Mouse (Mus musculus) gastrocnemius, postnatal 10 days (tissue): ENCODE measurements around the gene Sult6b1. TPM values are rescaled to one million over a fixed set of nuclear protein-coding genes. Genes with fewer than 3 reads are reported as not detected.
A peak's percentile ranks its signal among the peaks of the same experiment; 100 is the strongest.

ENCODE experiments used
- DNase-seq: peaks from one replicate; pipeline ENCODE4 v3.0.0; 2021; ENCODE audit warnings: mixed read lengths
- long read RNA-seq, 2 experiments: library from polyadenylated mRNA; stranded (forward); transcript quantifications; one replicate each; pipeline ENCODE4 v2.0.0; 2021
- total RNA-seq, 2 experiments: library from RNA; stranded (reverse); gene quantifications; 2 replicates each; pipeline ENCODE4 v1.2.3; 2021

Gene Sult6b1
- not detected for total RNA-seq
- long read RNA-seq, experiment 1: 0 reads
- long read RNA-seq, experiment 2: 0 reads

DNA sequence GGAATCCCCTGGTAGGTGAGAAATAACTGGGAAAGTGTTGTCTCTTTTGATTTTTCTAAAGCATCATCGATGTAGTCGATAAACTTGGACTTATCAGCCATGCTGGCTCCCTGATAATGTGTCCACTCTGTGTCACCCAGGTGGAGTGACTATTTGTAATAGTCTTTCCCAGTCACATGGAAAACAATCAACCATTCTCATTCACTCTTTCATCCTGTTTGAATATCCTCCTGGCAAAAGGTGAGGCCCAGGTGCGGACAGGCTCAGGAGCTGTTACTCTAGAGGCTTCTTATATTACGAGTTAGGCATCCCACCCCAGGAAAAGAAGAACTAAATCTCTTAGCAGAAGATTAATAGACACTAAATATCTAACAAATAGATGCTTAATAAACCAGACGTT, at the start of gene Sult6b1:
Sult6b1 (minus strand) TSS at position 101 of the 400 bp plus-strand sequence.
- no peak for DNase-seq

DNA sequence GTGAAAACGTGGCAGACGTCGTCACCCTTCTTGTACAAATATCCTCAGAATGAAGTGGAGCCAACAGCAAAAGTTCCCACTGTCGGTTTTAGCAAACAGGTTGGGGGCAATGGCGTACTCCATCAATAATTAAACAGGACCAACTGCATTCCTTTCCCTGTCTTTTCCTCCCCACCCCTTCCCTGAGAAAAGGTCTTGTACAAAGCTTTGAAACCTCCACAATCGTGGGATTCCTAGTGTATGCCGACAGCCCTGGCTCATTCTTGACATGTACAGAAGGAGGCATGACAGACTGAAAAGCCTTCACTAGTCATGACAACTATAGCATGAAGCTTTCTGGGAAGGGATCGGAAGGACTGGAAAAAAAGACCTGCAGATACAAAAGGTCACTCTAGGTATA, 46.4 kb upstream of the Sult6b1 start:
- DNase-seq: no peak

DNA sequence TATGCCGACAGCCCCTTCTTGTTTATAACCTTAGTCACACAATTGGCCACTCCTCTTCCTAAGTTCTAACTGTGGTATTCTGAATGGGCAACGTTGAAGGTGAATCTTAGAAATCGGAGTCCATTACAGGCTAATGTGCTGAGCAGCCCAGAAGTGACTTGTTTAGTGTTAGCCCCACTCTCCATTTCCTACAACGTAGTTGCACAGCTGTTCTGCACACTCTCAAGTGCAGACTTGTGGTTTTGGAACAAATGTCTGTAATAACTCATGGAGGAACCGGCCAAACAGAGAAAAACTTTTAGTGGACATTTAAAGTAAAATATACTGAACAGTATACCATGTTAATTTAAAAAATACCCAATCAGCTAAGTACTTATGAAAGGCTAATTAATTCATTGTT, 45.3 kb upstream of the Sult6b1 start:
- no peak for DNase-seq

DNA sequence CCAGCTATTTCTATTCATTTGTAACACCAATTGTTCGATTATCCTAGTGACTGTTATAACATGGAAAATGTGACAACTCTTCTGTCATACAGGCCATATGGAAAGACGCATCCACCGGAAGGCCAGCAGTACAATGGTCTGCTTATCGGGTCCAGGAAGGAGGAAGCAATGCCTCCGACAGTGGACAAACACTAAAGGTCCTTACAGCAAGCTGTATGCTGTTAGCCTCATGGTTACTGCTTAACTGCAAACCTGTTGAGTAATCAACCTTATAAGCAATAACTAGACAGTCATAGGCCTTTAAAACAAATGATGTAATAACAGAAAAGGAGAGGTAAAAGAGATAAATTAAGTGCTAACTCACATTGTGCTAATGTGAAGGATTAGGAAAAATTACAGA, 44.4 kb upstream of the Sult6b1 start:
- no peak for DNase-seq

DNA sequence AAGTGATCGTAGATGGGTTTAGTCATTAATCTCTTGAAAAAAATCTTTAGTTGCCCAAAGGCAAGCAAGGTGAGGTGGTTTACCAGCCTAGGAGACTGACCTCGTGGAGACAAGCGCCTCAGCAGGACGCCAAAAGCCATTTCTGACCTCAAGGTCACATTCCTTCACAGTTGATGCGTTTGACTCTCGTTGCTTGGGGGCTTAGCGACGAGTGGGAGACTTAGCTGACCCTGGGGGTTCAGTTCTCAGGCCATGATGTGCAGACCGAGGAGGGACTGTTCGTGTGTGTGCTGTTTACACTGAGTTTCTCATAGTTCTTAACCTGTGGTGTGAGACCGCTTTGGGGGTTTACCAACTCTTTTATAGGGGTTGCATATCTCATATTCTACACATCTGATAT, 35.8 kb upstream of the Sult6b1 start:
- no peak for DNase-seq

DNA sequence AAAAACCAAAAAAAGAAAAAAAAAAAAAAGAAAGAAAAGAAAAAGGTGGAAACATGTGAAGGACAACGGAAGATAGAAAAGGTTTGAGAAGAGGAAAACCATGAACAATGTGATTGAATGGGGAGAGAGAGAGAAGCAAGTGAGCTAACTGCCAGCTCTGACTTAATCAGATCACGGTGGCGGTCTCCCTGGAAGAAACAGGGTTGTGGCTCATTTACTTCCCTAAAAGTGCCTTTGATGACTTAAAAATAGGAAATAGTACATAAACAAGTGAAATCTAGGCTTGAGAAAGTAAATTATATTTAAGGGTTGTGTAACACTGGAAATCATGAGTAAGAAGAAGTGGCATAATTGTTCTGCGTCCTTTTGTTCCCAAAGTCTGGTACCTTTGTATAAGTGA, 32.1 kb upstream of the Sult6b1 start:
- DNase-seq: no peak

DNA sequence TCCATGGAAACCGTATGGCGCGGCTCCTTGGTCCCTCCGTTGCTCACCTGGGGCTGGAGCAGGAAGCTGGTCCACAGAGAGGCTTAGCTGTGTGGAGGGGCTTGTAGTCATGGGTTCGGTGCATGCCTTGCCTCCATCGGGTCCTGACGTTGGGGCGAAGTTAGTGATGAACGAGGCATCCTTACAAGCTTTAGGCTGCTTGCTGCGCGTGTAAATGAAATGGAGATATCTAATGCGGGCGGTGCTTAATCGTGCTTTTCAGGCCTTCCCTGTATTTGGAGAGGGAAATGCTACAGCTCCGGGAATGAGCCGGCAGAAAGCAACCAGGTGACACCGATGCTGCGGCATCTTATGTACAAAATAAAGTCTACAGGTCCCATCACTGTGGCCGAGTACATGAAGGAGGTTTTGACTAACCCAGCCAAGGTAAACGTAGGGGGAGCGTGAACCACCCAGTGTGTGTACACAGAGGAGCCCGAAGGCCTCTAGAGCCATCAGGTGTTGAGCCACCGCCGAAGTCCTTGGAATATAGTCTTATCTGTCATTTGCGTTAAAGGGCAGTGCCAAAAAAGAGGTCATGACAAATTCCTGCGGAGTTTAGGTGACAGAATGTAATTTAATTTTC, 30.5 kb upstream of the Sult6b1 start:
- no peak for DNase-seq

DNA sequence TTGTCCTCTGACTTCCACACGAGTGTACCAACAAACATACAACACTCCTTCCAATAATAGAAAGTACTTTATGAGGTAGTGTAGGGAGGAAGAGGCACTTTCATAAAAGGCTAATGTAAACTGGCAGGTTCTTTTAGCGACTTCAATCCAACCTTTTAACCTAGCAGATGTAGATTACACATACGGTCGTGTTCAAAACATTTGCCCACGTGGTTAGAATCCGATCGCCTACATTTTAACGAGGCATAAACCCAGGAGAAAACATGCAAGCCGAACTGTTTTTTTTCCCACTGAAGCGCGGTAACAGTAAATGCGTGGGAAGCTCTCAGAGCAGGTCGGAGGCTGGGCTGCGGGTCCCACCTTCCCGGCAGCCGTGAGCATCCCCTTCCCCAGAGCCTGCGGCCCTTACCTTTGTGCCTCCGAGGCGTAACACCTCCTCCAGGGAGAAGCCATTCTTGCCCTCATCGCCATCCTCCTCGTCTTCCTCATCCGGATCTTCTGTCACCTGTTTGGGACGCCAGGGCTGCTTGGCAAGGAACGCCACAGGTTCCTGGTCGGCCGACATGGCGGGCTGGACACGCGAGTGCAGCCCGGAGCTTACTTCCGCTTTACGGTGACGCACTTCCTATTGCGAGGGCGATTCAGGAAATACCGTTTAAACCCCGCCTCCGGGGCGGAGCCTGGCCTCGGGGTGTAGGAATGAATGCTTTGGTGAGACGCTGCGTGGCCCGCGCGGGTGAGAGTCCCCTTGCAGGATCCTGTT, 29.9 kb upstream of the Sult6b1 start, which contains the start of the genes Cebpz and Ndufaf7:
Cebpz (minus strand) TSS at position 601 of the 763 bp plus-strand sequence.
Ndufaf7 (plus strand) TSS at position 671 of the 763 bp plus-strand sequence.
- peak; percentile 96 for DNase-seq

DNA sequence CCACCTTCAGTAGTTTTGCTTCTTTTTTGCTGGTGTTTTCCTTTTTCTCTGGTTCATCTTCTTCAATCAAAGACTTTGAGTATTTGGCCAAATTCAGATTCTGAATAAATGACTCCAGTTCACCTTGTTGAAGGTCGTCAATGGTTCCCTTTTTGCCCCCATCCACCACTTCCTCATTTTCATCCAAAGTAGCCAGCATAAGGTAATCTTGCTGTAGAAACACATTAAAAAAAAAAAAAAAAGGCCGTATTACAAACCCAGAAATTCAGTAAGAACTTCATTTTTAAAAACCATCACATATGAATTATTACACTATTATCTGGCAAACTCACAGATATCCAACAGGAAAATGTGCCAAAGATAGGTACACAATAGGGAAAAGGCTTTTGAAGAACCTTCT, 29.1 kb upstream of the Sult6b1 start:
- DNase-seq: no peak

DNA sequence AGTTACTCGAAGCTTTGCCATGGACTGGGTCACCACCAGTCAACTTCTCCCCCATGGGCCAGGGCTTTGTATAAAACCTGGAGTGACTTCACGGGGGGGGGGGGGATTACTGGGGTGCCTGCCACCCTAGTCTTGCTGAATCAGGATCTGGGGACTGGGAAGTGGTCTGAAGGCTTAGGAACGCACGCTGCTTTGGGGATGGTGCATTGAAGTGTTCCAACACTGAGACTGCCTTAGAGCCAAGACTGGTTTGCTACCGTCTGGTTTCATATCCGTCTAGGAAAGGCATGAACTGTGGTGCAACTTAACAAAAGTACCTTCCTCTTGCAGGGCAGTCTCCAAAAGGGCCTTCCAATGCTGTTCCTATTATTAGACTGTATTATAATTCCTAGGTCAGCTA, 10.9 kb upstream of the Sult6b1 start:
- no peak for DNase-seq

DNA sequence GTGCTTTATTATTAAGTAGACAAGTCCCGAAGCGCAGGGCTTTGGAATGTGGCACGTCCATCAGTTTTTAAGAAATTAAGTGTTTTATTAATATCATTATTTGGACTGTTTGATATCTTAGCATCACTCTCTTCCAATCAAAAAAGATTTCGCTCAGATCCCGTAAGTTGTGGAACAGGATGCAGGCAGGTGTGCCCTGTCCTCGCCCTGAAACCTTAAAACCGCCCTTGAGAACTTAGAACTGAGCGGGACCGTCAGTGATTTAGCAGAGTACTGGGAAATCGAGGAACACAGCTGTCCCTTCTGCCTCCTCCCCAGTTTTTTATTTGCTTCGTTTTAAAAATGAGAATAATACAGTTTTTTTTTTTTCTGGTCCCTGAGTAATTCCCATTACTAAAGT, 10.1 kb upstream of the Sult6b1 start:
- no peak for DNase-seq

DNA sequence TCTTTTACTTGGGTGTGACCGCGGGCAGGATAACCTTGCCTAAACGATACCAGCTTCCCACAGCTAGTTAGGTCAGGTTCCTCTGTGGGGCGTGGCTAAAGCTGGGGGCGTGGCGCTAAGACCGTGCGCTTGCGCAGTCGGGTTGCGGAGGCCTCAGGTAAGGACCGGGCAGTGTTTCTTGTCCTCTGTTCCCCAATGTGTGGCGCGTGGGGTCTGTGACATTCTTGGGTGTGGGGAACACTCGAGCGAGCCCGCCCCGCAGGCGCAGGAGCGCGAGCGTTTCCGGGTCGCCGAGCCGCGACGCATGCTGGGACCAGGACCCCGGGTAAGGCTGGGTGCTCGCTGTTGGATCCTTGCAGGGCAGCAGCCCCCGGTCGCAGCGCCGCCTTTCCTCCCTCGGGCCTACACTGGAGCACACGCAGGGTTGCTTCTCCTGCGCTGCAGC, 9.6 kb upstream of the Sult6b1 start, which contains the start of gene Cebpzos:
Cebpzos (plus strand) TSS at position 132 of the 445 bp plus-strand sequence.
- peak; percentile 74 for DNase-seq

DNA sequence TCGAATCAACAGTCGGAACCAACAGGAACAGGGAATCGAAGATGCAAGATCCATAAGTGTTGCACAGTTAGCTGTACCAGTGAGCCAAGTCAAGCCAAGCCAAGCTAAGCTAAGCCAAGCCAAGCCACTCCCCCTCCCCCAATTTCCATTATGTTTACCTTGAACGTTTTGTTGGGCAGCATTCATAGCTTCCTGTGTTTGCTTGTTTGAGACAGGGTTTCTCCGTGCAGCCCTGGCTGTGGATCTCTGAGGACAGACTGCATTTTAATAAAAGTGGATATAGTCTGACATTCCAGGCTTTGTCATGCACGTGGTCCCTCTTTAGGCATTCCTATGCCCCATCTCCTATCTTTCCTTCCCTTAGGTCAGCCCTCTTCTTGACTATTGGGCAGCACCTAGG, 9.0 kb upstream of the Sult6b1 start:
- DNase-seq: no peak

DNA sequence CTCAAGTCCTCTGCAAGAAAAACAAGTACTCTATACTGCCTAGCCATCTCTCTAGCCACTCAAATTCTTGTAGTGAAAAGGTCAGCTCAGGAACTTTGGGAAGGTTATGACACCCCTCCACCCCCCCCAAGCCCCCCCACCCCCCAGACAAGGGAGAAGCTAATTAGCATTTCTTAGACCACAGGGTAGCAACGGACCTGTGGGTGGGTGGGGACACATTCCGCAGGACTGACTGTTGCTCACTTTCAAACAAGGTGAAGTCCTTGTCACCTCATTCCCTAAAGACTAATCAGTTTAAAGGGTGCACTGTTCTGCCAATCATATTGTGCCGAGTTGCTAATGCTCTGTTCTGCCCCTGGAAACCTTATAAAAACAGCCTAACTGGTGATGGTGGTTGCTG, 7.1 kb upstream of the Sult6b1 start:
- DNase-seq: no peak

DNA sequence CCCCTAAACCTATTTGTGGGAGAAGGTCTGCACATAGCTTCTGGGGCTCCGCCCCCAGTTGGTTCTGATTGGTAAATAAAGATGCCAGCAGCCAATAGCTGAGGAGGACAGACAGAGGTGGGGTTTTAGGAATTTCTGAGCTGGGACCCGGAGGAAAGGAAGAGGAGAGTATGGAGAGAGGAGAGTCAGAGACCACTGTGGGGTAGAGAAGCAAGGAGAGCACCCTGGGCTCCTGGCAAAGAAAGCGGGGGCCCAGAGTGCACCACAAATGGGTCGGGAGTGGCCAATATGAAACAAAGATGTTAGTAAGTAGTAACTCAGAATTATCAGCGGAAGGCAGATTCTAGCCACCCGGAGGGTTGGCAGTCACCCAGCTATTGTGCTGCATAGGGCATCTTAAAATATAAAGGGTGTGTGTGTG, 6.1 kb upstream of the Sult6b1 start:
- no peak for DNase-seq

DNA sequence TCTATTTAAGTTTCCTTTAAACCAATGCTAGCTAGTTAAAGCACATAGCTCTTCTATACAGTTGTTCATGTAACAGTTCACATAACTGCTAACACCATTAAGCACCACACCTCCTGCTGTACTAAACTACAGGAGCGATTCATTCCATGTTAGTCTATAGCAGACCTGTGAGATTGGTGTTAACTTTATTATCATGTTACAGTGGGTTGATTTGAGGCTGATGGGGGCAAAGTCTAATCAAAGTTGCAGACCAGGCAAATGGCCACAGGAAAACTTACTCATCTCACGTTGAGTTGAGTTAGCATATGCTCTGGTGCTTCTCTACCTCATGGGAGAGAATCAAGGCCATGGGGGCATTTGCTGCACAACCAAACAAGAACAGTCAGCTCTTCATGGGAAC, 2.6 kb upstream of the Sult6b1 start:
- DNase-seq: no peak

DNA sequence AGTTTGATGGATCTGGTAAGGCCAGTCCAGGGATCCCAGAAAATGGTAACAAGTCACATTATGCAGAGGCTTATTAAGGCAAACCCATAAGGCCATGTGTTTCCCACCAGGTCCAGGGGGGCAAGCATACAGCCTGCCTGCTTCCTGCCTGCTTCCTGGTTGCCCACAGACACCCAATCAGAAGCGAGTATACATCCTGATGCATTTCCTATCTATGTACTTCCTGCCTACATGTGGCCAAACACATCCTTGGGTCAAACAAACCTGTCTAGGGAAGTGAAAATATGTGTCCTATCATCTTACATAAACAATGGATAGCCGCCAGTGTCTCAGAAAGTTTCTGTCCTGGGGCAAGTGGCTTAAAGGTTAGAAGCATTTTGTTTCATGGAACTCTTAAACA, 3.6 kb downstream of the Sult6b1 start:
- no peak for DNase-seq

DNA sequence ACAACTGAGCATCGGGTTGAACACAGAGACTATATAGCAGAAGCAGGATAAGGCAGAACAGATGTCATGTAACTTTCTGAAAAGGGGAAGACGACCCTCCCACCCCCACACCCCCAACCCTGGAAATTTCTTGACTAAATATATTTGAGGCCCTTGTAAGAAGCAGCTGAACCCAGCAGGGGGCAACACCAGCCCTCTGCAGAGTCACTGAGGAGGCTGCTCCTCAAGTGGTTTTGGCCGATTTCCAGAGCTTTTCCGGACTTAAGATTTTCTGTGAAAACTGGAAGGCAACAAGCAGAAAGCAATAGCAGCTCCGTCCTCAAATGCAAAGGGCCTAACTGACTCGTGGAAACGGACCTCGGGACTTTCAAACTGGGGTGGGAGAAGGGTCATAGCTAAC, 11.4 kb downstream of the Sult6b1 start:
- DNase-seq: peak; percentile 54

DNA sequence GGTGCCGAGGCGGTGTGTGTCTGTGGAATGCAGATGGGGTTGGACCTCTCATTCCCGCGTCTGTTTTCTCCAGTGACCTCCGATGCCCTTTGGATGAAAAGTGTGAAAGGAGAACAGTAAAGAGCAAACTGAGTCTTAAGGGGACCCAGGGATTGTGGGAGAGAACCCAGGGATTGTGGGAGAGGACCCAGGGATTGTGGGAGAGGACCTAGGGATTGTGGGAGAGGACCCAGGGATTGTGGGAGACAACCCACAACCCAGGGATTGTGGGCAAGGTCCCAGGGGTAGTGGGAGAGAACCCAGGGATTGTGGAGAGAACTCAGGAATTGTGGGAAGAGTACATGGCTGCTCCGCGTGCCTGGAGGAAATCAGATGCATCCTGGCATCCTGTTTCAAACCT, 11.8 kb downstream of the Sult6b1 start:
- no peak for DNase-seq

DNA sequence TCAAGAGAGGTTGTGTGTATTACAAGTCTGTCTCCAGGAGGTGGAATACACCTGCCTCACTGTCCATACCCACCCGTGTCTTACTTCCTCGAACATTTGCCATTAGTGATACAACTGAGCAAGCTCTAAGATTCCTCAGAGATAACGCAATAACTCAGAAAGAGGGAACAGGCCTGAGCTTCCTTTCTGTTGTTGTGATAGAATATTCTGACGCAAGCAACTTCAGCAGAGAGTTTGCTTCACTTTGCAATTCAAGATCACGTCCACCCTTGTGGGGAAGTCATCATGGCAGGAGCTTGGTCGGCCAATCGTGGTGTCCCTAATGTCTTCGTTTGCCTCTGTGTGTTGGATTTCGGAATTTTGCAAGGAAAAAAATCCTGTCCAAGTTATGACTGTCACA, 15.8 kb downstream of the Sult6b1 start:
- no peak for DNase-seq

DNA sequence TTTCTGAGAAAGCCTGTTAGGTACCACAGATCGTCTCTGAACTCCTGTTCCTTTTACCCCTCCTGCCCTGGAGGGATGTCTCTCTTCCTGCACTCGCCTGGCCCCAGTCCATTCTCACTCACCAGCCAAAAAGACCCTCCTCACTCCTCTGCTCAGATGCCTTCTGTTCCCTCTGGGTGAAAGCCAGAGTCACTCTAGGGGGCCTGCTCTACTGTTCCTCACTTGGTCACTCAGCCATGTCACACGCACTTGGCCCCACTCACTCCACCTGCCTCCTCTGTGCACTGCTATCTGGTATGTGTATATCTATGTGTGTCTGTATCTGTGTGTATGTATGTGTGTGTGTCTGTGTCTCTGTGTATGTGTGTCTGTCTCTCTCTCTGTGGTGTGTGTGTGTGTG, 17.6 kb downstream of the Sult6b1 start:
- no peak for DNase-seq

DNA sequence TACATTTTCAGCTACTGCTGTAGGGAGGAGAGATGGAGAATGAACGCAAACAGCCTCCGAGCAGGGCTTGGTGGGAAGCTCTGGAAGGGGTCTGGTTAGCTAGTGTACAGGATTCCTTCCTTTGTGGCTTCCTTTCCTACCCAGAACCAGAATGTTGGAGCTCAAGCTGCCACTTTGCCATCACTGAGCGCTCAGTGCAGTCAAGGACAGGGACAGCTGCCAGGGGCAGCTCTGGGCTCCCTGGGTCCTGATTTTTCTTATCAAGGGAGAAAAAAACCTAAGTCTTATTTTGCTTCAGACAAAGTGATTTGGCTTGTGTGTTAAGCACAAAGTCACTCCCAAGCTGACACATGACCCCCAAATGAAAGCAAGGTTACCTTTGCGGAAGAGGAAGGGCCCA, 18.2 kb downstream of the Sult6b1 start:
- DNase-seq: no peak

DNA sequence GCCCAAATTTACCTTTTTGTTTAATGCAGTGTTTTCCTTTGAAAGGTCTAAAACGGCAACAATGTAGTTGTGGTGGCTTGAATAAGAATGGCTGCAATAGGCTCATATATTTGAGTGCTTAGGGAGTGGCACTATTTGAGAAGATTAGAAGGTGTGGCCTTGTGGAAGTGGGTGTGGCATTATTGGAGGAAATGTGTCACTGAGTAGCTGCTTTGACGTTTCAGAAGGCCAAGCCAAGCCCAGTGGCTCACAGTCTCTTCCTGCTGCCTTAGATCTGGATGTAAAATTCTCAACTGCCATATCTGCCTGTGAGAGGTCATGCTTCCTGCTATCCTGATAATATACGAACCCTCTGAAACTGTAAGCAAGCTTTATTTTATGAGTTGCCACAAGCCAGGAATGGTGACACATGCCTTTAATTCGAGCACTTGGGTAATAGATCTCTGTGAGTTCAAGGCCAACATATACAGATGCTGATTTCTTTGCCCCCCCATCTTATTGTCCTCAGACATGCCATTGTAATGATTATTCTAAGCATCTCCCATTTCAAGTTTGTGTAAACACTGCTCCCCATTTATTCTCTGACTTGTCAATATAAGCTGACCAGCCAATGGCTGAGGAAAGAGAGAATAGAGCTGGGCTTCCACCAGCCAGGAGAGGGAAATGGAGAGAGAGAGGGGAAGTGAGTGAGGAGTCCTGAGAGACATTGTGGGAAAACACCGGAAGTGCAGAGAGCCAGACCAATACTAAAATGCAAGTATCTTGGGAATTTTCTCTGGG, 21.3 kb downstream of the Sult6b1 start:
- no peak for DNase-seq
